Mouse (Mus musculus): ENCODE measurements around the gene P2rx5. TPM values are rescaled to one million over a fixed set of nuclear protein-coding genes. Genes with fewer than 3 reads are reported as not detected.

The P2rx5 gene
- polyA plus RNA-seq (2015; fragmentation: Nextera tagmentation; extraction: Ambion mirVana) = 1.4 and 2.2 TPM in 2 replicates

- ATAC-seq (peak; percentile 78), DNase-seq (ENCODE audit: low spot score) (peak; percentile 51)
- H3K27me3 ChIP-seq (replicated peaks; ENCODE audit: insufficient read depth, low read length) = no peaks in the 10 kb centered on the region
- H3K4me2 ChIP-seq (replicated peaks; ENCODE audit: low read depth, low read length) = peak within 1 kb of the TSS; percentile 74
- no peak within 1 kb of the TSS for H3K27ac ChIP-seq (ENCODE audit: low read length)
- H3K9me3 ChIP-seq (ENCODE audit: low read length) = no peaks in the 10 kb centered on the region
- WGBS = 3% methylated on average over 49 of the region's 49 CpGs
- peak within 1 kb of the TSS; percentile 39 for H3K4me3 ChIP-seq (ENCODE audit: low read depth, low read length)
- H3K9ac ChIP-seq (replicated peaks; ENCODE audit: low read depth) = no peak within 1 kb of the TSS; the same call in 1 of the 2 replicates
- TF ChIP-seq EP300 (IDR thresholded peaks at IDR 0.05) (no peak), CTCF (IDR thresholded peaks at IDR 0.05) (no peak)
- no peaks in the 10 kb centered on the region for H3K36me3 ChIP-seq (ENCODE audit: insufficient read depth, low read length)
- no peaks in the 10 kb centered on the region for H3K4me1 ChIP-seq (ENCODE audit: insufficient read depth, low read depth, low read length)
Observed at GRCm38 (mm10) chr11:73159957-73160810, at the start of gene P2rx5. P2rx5 (plus strand) TSS chr11:73160421.

- TF ChIP-seq CTCF (IDR thresholded peaks at IDR 0.05) = no peak
- no peak for TF ChIP-seq EP300 (IDR thresholded peaks at IDR 0.05)
- ATAC-seq (no peak), DNase-seq (ENCODE audit: low spot score) (peak; percentile 6)
- no peaks in the 10 kb centered on the region for H3K9me3 ChIP-seq (ENCODE audit: low read length)
- no peaks in the 10 kb centered on the region for H3K36me3 ChIP-seq (ENCODE audit: insufficient read depth, low read length)
- H3K27me3 ChIP-seq (replicated peaks; ENCODE audit: insufficient read depth, low read length) = no peaks in the 10 kb centered on the region
- no peak overlapping the region for H3K27ac ChIP-seq (ENCODE audit: low read length)
- H3K4me1 ChIP-seq (ENCODE audit: insufficient read depth, low read depth, low read length) = no peaks in the 10 kb centered on the region
- WGBS = 54% methylated on average over 6 of the region's 6 CpGs
- no peak overlapping the region for H3K9ac ChIP-seq (replicated peaks; ENCODE audit: low read depth)
- no peak overlapping the region for H3K4me3 ChIP-seq (ENCODE audit: low read depth, low read length)
- H3K4me2 ChIP-seq (replicated peaks; ENCODE audit: low read depth, low read length) = no peak overlapping the region
Observed at GRCm38 (mm10) chr11:73111414-73111813, 48.8 kb upstream of the P2rx5 start.

GRCm38 (mm10) chr11:73126495-73126894, 33.7 kb upstream of the P2rx5 start:
- 80% methylated on average over 6 of the region's 6 CpGs for WGBS
- TF ChIP-seq CTCF (IDR thresholded peaks at IDR 0.05) (no peak), EP300 (IDR thresholded peaks at IDR 0.05) (no peak)

GRCm38 (mm10) chr11:73131020-73131419, 29.2 kb upstream of the P2rx5 start:
- Histone ChIP-seq H3K4me2 (replicated peaks; ENCODE audit: low read depth, low read length) (no peak overlapping the region), H3K4me1 (ENCODE audit: insufficient read depth, low read depth, low read length) (no peaks in the 10 kb centered on the region), H3K36me3 (ENCODE audit: insufficient read depth, low read length) (no peaks in the 10 kb centered on the region), H3K4me3 (ENCODE audit: low read depth, low read length) (no peak overlapping the region), H3K9ac (replicated peaks; ENCODE audit: low read depth) (no peak overlapping the region), H3K9me3 (ENCODE audit: low read length) (no peaks in the 10 kb centered on the region), H3K27ac (ENCODE audit: low read length) (no peak overlapping the region), H3K27me3 (replicated peaks; ENCODE audit: insufficient read depth, low read length) (no peaks in the 10 kb centered on the region)
- 62% methylated on average over 7 of the region's 7 CpGs for WGBS
- DNase-seq (ENCODE audit: low spot score) = peak; percentile 32
- TF ChIP-seq CTCF (IDR thresholded peaks at IDR 0.05) = peak; percentile 52
- no peak for TF ChIP-seq EP300 (IDR thresholded peaks at IDR 0.05)
- no peak for ATAC-seq

More at GRCm38 (mm10) chr11:73126495-73126894, 33.7 kb upstream of the P2rx5 start:
- H3K4me2 ChIP-seq (replicated peaks; ENCODE audit: low read depth, low read length) = no peak overlapping the region
- H3K36me3 ChIP-seq (ENCODE audit: insufficient read depth, low read length) = no peaks in the 10 kb centered on the region
- H3K9ac ChIP-seq (replicated peaks; ENCODE audit: low read depth) = no peak overlapping the region
- no peak overlapping the region for H3K4me3 ChIP-seq (ENCODE audit: low read depth, low read length)
- no peak for ATAC-seq
- H3K9me3 ChIP-seq (ENCODE audit: low read length) = no peaks in the 10 kb centered on the region
- DNase-seq (ENCODE audit: low spot score) = no peak
- no peak overlapping the region for H3K27ac ChIP-seq (ENCODE audit: low read length)
- H3K4me1 ChIP-seq (ENCODE audit: insufficient read depth, low read depth, low read length) = no peaks in the 10 kb centered on the region
- H3K27me3 ChIP-seq (replicated peaks; ENCODE audit: insufficient read depth, low read length) = no peaks in the 10 kb centered on the region

- H3K4me1 ChIP-seq (ENCODE audit: insufficient read depth, low read depth, low read length) = no peaks in the 10 kb centered on the region; the same call in 1 of the 2 replicates
Observed at GRCm38 (mm10) chr11:73132999-73133398, 27.2 kb upstream of the P2rx5 start.

GRCm38 (mm10) chr11:73134222-73134621, 26.0 kb upstream of the P2rx5 start:
- H3K4me2 ChIP-seq (replicated peaks; ENCODE audit: low read depth, low read length) = no peak overlapping the region
- ATAC-seq = no peak
- TF ChIP-seq CTCF (IDR thresholded peaks at IDR 0.05) (no peak), EP300 (IDR thresholded peaks at IDR 0.05) (no peak)
- H3K36me3 ChIP-seq (ENCODE audit: insufficient read depth, low read length) = no peaks in the 10 kb centered on the region
- no peaks in the 10 kb centered on the region; the same call in 1 of the 2 replicates for H3K4me1 ChIP-seq (ENCODE audit: insufficient read depth, low read depth, low read length)
- H3K27ac ChIP-seq (ENCODE audit: low read length) = no peak overlapping the region
- H3K9ac ChIP-seq (replicated peaks; ENCODE audit: low read depth) = no peak overlapping the region
- H3K27me3 ChIP-seq (replicated peaks; ENCODE audit: insufficient read depth, low read length) = no peaks in the 10 kb centered on the region
- no peak for DNase-seq (ENCODE audit: low spot score)
- no peak overlapping the region for H3K4me3 ChIP-seq (ENCODE audit: low read depth, low read length)
- H3K9me3 ChIP-seq (ENCODE audit: low read length) = no peaks in the 10 kb centered on the region
- WGBS = 80% methylated on average over 5 of the region's 5 CpGs

More at GRCm38 (mm10) chr11:73132999-73133398, 27.2 kb upstream of the P2rx5 start:
- DNase-seq (ENCODE audit: low spot score) (no peak), ATAC-seq (no peak)
- Histone ChIP-seq H3K4me2 (replicated peaks; ENCODE audit: low read depth, low read length) (no peak overlapping the region), H3K9ac (replicated peaks; ENCODE audit: low read depth) (no peak overlapping the region), H3K9me3 (ENCODE audit: low read length) (no peaks in the 10 kb centered on the region), H3K36me3 (ENCODE audit: insufficient read depth, low read length) (no peaks in the 10 kb centered on the region), H3K4me3 (ENCODE audit: low read depth, low read length) (no peak overlapping the region), H3K27ac (ENCODE audit: low read length) (no peak overlapping the region), H3K27me3 (replicated peaks; ENCODE audit: insufficient read depth, low read length) (no peaks in the 10 kb centered on the region)
- no peak for TF ChIP-seq EP300 (IDR thresholded peaks at IDR 0.05)
- no peak for TF ChIP-seq CTCF (IDR thresholded peaks at IDR 0.05)
- 90% methylated on average over 6 of the region's 6 CpGs for WGBS

All from lung, postnatal 0 days (tissue).